Mouse (Mus musculus): ENCODE results near the gene Igfbp1. TPM values are rescaled to one million over a fixed set of nuclear protein-coding genes. Genes with fewer than 3 reads are reported as not detected.

Gene Igfbp1
- polyA plus RNA-seq, 1 experiment from 2014 or later, result 6.4 TPM

GRCm38 (mm10) chr11:7202206-7202605 is 4.6 kb downstream of the Igfbp1 start:
- ATAC-seq, result no peak
- Histone ChIP-seq H3K36me3 (ENCODE audit: control insufficient read depth, insufficient read depth, low read length) (no peaks in the 10 kb centered on the region), H3K4me1 (ENCODE audit: control insufficient read depth, insufficient read depth, low read length) (peaks cover 4% of the 10 kb centered on the region; the same call in 1 of the 2 replicates), H3K27ac (ENCODE audit: low read length) (no peak overlapping the region), H3K4me2 (ENCODE audit: low read depth, low read length) (no peak overlapping the region), H3K9ac (ENCODE audit: low read depth, low read length) (no peak overlapping the region), H3K9me3 (ENCODE audit: control insufficient read depth, low read length) (no peaks in the 10 kb centered on the region), H3K4me3 (ENCODE audit: low read length) (no peak overlapping the region), H3K27me3 (replicated peaks; ENCODE audit: control insufficient read depth, insufficient read depth, low read length) (no peaks in the 10 kb centered on the region)
- 72% methylated on average over 7 of the region's 7 CpGs for WGBS

DNA sequence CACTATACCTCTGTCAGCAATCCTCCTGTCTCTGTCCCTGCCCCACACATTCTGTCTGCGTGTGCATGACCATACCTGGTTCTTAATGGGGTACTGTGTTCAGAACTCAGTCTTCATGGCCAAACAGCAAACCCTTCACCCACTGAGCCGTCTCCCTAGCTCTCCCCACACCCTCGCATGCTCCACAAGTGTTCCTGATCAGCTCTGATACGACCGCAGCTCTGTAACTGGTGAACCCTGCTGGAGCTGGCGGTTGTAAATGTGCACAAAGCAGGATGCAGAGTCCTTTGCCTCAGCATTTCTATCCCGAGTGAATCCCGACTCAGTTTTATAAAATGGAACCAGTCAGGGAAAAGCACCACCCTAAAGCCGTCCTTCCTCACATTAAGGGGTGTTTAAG is 6.3 kb downstream of the Igfbp1 start:
- Histone ChIP-seq H3K27ac (ENCODE audit: low read length) (no peak overlapping the region), H3K4me3 (ENCODE audit: low read length) (no peak overlapping the region), H3K9ac (ENCODE audit: low read depth, low read length) (no peak overlapping the region), H3K9me3 (ENCODE audit: control insufficient read depth, low read length) (no peaks in the 10 kb centered on the region), H3K36me3 (ENCODE audit: control insufficient read depth, insufficient read depth, low read length) (no peaks in the 10 kb centered on the region), H3K27me3 (replicated peaks; ENCODE audit: control insufficient read depth, insufficient read depth, low read length) (no peaks in the 10 kb centered on the region), H3K4me1 (ENCODE audit: control insufficient read depth, insufficient read depth, low read length) (no peaks in the 10 kb centered on the region), H3K4me2 (ENCODE audit: low read depth, low read length) (no peak overlapping the region)
- no peak for ATAC-seq
- WGBS, result 91% methylated on average over 9 of the region's 9 CpGs

- no peak overlapping the region for H3K9ac ChIP-seq (ENCODE audit: low read depth, low read length)
- peak; percentile 51; the same call in 1 of the 2 replicates for ATAC-seq
Observed at GRCm38 (mm10) chr11:7210343-7210742, 12.8 kb downstream of the Igfbp1 start.

DNA sequence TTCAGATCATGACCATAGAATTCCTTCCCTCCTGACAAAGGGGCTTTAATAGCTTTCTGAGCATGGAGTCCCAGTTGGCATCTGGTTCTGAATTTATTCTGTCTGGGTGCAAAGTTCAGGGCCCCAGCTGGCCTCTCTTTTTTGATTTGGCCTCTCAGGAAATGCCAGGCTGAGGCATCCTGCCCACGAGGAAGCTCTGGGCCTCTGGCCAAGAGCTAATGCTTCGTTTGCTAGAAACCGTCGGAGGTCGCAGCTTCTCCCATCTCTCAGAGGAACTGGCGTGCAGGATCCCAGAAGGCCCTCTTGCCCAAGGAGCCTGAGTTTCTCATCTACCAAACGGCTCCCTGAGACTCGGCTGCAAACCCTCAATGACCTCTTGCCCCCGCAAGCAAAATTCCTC is 13.6 kb downstream of the Igfbp1 start:
- H3K27me3 ChIP-seq (replicated peaks; ENCODE audit: control insufficient read depth, insufficient read depth, low read length), result peaks cover 34% of the 10 kb centered on the region
- H3K4me2 ChIP-seq (ENCODE audit: low read depth, low read length), result no peak overlapping the region

More at GRCm38 (mm10) chr11:7210343-7210742, 12.8 kb downstream of the Igfbp1 start:
- 9% methylated on average over 6 of the region's 6 CpGs for WGBS
- Histone ChIP-seq H3K9me3 (ENCODE audit: control insufficient read depth, low read length) (no peaks in the 10 kb centered on the region), H3K27me3 (replicated peaks; ENCODE audit: control insufficient read depth, insufficient read depth, low read length) (peaks cover 34% of the 10 kb centered on the region), H3K36me3 (ENCODE audit: control insufficient read depth, insufficient read depth, low read length) (no peaks in the 10 kb centered on the region), H3K27ac (ENCODE audit: low read length) (no peak overlapping the region), H3K4me2 (ENCODE audit: low read depth, low read length) (no peak overlapping the region), H3K4me1 (ENCODE audit: control insufficient read depth, insufficient read depth, low read length) (peaks cover 11% of the 10 kb centered on the region), H3K4me3 (ENCODE audit: low read length) (no peak overlapping the region)

GRCm38 (mm10) chr11:7212126-7212798 is 14.7 kb downstream of the Igfbp1 start:
- H3K9ac ChIP-seq (ENCODE audit: low read depth, low read length), result peak overlapping the region; percentile 64; the same call in 1 of the 2 replicates
- H3K36me3 ChIP-seq (ENCODE audit: control insufficient read depth, insufficient read depth, low read length), result no peaks in the 10 kb centered on the region
- peak overlapping the region; percentile 91 for H3K4me2 ChIP-seq (ENCODE audit: low read depth, low read length)
- no peaks in the 10 kb centered on the region for H3K9me3 ChIP-seq (ENCODE audit: control insufficient read depth, low read length)
- peaks cover 11% of the 10 kb centered on the region for H3K4me1 ChIP-seq (ENCODE audit: control insufficient read depth, insufficient read depth, low read length)
- no peak overlapping the region for H3K27ac ChIP-seq (ENCODE audit: low read length)
- no peak for ATAC-seq
- 17% methylated on average over 17 of the region's 17 CpGs for WGBS
- peaks cover 34% of the 10 kb centered on the region for H3K27me3 ChIP-seq (replicated peaks; ENCODE audit: control insufficient read depth, insufficient read depth, low read length)
- peak overlapping the region; percentile 64 for H3K4me3 ChIP-seq (ENCODE audit: low read length)

More for the DNA sequence above, 13.6 kb downstream of the Igfbp1 start:
- ATAC-seq, result no peak
- 17% methylated on average over 9 of the region's 9 CpGs for WGBS
- H3K27ac ChIP-seq (ENCODE audit: low read length), result no peak overlapping the region
- H3K9me3 ChIP-seq (ENCODE audit: control insufficient read depth, low read length), result no peaks in the 10 kb centered on the region
- peaks cover 11% of the 10 kb centered on the region for H3K4me1 ChIP-seq (ENCODE audit: control insufficient read depth, insufficient read depth, low read length)
- H3K36me3 ChIP-seq (ENCODE audit: control insufficient read depth, insufficient read depth, low read length), result no peaks in the 10 kb centered on the region
- H3K9ac ChIP-seq (ENCODE audit: low read depth, low read length), result no peak overlapping the region
- H3K4me3 ChIP-seq (ENCODE audit: low read length), result peak overlapping the region; percentile 5; the same call in 1 of the 2 replicates

GRCm38 (mm10) chr11:7213161-7213500 is 15.5 kb downstream of the Igfbp1 start:
- Histone ChIP-seq H3K27ac (ENCODE audit: low read length) (no peak overlapping the region), H3K4me3 (ENCODE audit: low read length) (peak overlapping the region; percentile 64), H3K4me2 (ENCODE audit: low read depth, low read length) (peak overlapping the region; percentile 91), H3K9me3 (ENCODE audit: control insufficient read depth, low read length) (no peaks in the 10 kb centered on the region), H3K27me3 (replicated peaks; ENCODE audit: control insufficient read depth, insufficient read depth, low read length) (peaks cover 34% of the 10 kb centered on the region), H3K4me1 (ENCODE audit: control insufficient read depth, insufficient read depth, low read length) (peaks cover 11% of the 10 kb centered on the region), H3K9ac (ENCODE audit: low read depth, low read length) (peak overlapping the region; percentile 64), H3K36me3 (ENCODE audit: control insufficient read depth, insufficient read depth, low read length) (no peaks in the 10 kb centered on the region)
- 2% methylated on average over 19 of the region's 19 CpGs for WGBS
- no peak for ATAC-seq

DNA sequence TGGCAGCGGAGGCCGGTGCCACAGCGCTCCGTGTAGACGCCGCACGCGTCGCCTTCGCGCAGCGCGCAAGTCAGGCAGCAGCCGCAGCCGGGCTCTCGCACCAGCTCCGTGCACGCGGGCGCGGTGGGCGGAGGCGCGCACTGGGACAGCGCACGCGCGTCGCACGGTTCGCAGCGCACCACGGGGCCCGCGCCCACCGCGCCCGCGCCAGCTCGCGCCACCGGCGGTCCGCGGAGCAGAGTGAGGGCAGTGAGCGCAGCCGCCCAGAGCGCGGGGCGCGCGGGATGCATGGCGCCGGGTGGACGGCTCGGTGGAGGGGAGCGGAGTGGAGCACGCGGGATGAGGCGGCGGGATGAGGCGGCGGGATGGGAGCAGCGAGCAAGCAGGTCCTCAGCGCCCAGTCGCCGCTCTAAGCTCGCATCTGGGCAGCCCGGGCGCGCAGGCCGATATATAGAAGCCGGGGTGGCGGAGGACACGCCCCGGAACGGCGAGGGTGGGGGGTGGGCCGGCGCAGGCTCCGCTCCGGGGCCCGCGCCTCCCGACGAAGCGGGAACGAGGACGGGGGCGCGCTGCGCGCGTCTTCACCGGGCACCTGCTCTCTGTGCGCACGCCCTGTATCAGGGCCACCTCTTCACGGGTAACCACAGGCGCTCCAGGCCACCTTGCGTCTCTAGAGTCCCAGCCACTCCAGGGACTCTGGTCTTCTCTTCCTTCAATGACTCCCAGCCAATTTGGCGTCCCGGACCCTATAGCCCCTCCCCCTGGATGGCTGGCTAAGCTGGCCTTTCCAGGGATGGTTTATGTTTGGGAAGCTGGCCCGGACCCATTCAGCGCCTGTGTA is 16.1 kb downstream of the Igfbp1 start, which contains the start of gene Igfbp3:
Igfbp3 (minus strand) TSS at position 423 of the 841 bp plus-strand sequence.
- no peaks in the 10 kb centered on the region for H3K36me3 ChIP-seq (ENCODE audit: control insufficient read depth, insufficient read depth, low read length)
- H3K4me2 ChIP-seq (ENCODE audit: low read depth, low read length), result peak within 1 kb of the TSS; percentile 91
- no peaks in the 10 kb centered on the region for H3K9me3 ChIP-seq (ENCODE audit: control insufficient read depth, low read length)
- H3K27me3 ChIP-seq (replicated peaks; ENCODE audit: control insufficient read depth, insufficient read depth, low read length), result peaks cover 34% of the 10 kb centered on the region
- no peak within 1 kb of the TSS for H3K27ac ChIP-seq (ENCODE audit: low read length)
- peaks cover 11% of the 10 kb centered on the region for H3K4me1 ChIP-seq (ENCODE audit: control insufficient read depth, insufficient read depth, low read length)
- peak within 1 kb of the TSS; percentile 64 for H3K9ac ChIP-seq (ENCODE audit: low read depth, low read length)
- ATAC-seq, result peak; percentile 81
- peak within 1 kb of the TSS; percentile 64 for H3K4me3 ChIP-seq (ENCODE audit: low read length)
- under 1% methylated on average over 99 of the region's 104 CpGs for WGBS

DNA sequence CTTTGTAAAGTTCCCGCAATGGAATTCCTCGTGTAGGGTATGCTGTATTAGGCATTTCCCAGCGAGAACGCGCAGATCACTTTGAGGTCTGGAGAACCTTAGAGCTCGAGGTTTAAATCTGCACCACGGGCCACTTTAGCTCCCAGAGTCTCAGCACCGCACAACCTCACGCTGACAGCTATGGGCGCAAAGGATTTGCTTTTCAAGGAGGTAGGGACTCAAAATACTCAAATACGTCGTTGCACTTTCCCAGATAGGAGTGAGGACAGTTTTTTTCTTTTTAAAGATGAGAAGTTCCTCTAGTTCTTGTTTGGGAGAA is 16.7 kb downstream of the Igfbp1 start:
- H3K9ac ChIP-seq (ENCODE audit: low read depth, low read length), result no peak overlapping the region
- H3K4me2 ChIP-seq (ENCODE audit: low read depth, low read length), result peak overlapping the region; percentile 91
- peaks cover 34% of the 10 kb centered on the region for H3K27me3 ChIP-seq (replicated peaks; ENCODE audit: control insufficient read depth, insufficient read depth, low read length)
- peaks cover 11% of the 10 kb centered on the region for H3K4me1 ChIP-seq (ENCODE audit: control insufficient read depth, insufficient read depth, low read length)
- ATAC-seq, result no peak
- H3K9me3 ChIP-seq (ENCODE audit: control insufficient read depth, low read length), result no peaks in the 10 kb centered on the region
- no peak overlapping the region for H3K27ac ChIP-seq (ENCODE audit: low read length)
- 2% methylated on average over 12 of the region's 12 CpGs for WGBS
- H3K4me3 ChIP-seq (ENCODE audit: low read length), result peak overlapping the region; percentile 64
- no peaks in the 10 kb centered on the region for H3K36me3 ChIP-seq (ENCODE audit: control insufficient read depth, insufficient read depth, low read length)

GRCm38 (mm10) chr11:7214761-7215160 is 17.2 kb downstream of the Igfbp1 start:
- 7% methylated on average over 14 of the region's 14 CpGs for WGBS
- ATAC-seq, result no peak
- peak overlapping the region; percentile 91 for H3K4me2 ChIP-seq (ENCODE audit: low read depth, low read length)
- H3K27me3 ChIP-seq (replicated peaks; ENCODE audit: control insufficient read depth, insufficient read depth, low read length), result peaks cover 34% of the 10 kb centered on the region
- peaks cover 11% of the 10 kb centered on the region for H3K4me1 ChIP-seq (ENCODE audit: control insufficient read depth, insufficient read depth, low read length)
- H3K4me3 ChIP-seq (ENCODE audit: low read length), result 0 out of 2 replicates have a peak overlapping the region, but pooled peaks have one; percentile 64
- no peaks in the 10 kb centered on the region for H3K36me3 ChIP-seq (ENCODE audit: control insufficient read depth, insufficient read depth, low read length)
- no peaks in the 10 kb centered on the region for H3K9me3 ChIP-seq (ENCODE audit: control insufficient read depth, low read length)
- H3K9ac ChIP-seq (ENCODE audit: low read depth, low read length), result no peak overlapping the region
- H3K27ac ChIP-seq (ENCODE audit: low read length), result no peak overlapping the region

All from intestine, embryonic 16.5 days (tissue).